Mouse (Mus musculus) MEL (cell line): ENCODE data around the gene Cmtm2a. TPM values are rescaled to one million over a fixed set of nuclear protein-coding genes. Genes with fewer than 3 reads are reported as not detected.
"Not testable (repeated sequence)": the region's sequence is repeated elsewhere in the genome, so short reads cannot be mapped to it uniquely, and the experiment has no call there.

Experiments
- DNase-seq: peaks from one replicate; pipeline ENCODE4 v3.0.0; 2011; ENCODE audit warnings: low read depth, low spot score
- H3K27ac ChIP-seq: 2 replicates; pipeline ENCODE4 v1.5.1; 2012; ENCODE audit warnings: low read depth, mild to moderate bottlenecking, control low read depth, low read length, moderate library complexity; ENCODE audit not compliant: control insufficient read depth
- H3K27me3 ChIP-seq, 2 experiments: fragments of 150-350 bp in 1 of 2; sonication (generic) in 1 of 2; 2 replicates each; pipeline ENCODE4 v1.6.1; 2012; ENCODE audit warnings: low read length in 2 of 2, mild to moderate bottlenecking in 2 of 2, improper control_type of control experiment in 1 of 2, moderate library complexity in 1 of 2; ENCODE audit not compliant: insufficient read depth in 2 of 2, control insufficient read depth in 1 of 2
- H3K36me3 ChIP-seq, 2 experiments: 2 replicates each; pipeline ENCODE4 v1.6.1; 2012 to 2014; ENCODE audit warnings: low read length in 2 of 2, improper control_type of control experiment in 1 of 2, inconsistent platforms in 1 of 2, mild to moderate bottlenecking in 1 of 2; ENCODE audit not compliant: insufficient read depth in 2 of 2, control insufficient read depth in 1 of 2
- H3K4me1 ChIP-seq, 2 experiments: fragments of 150-350 bp in 1 of 2; sonication (generic) in 1 of 2; 2 replicates each; pipeline ENCODE4 v1.6.1; 2012; ENCODE audit warnings: low read length in 2 of 2, improper control_type of control experiment in 1 of 2, mild to moderate bottlenecking in 1 of 2; ENCODE audit not compliant: insufficient read depth in 2 of 2, control insufficient read depth in 1 of 2
- H3K4me3 ChIP-seq, 2 experiments: fragments of 150-350 bp in 1 of 2; sonication (generic) in 1 of 2; 2 replicates each; pipeline ENCODE4 v1.5.1; 2012; ENCODE audit warnings: low read depth in 2 of 2, low read length in 2 of 2, mild to moderate bottlenecking in 2 of 2, moderate library complexity in 2 of 2, control low read depth in 1 of 2, improper control_type of control experiment in 1 of 2; ENCODE audit not compliant: control insufficient read depth in 1 of 2, insufficient read depth in 1 of 2
- H3K79me2 ChIP-seq: 2 replicates; pipeline ENCODE4 v1.6.1; 2012; ENCODE audit warnings: mild to moderate bottlenecking, low read length, moderate library complexity; ENCODE audit not compliant: control insufficient read depth, poor library complexity, insufficient read depth
- H3K9ac ChIP-seq: 2 replicates; pipeline ENCODE4 v1.6.1; 2012; ENCODE audit warnings: low read depth, mild to moderate bottlenecking, control low read depth, low read length, moderate library complexity; ENCODE audit not compliant: control insufficient read depth, poor library complexity, severe bottlenecking
- H3K9me3 ChIP-seq: fragments of 150-350 bp; sonication (generic); replicated peaks from 2 replicates; pipeline ENCODE4 v1.6.1; 2012; ENCODE audit warnings: mild to moderate bottlenecking, low read length, improper control_type of control experiment, moderate library complexity; ENCODE audit not compliant: insufficient read depth
- BHLHE40 ChIP-seq: IDR thresholded peaks from 2 replicates; pipeline ENCODE4 v1.6.1; 2012; ENCODE audit warnings: low read depth, mild to moderate bottlenecking, inconsistent platforms, low read length, improper control_type of control experiment, borderline replicate concordance
- CTCF ChIP-seq, 3 experiments: IDR thresholded peaks in 2 of 3; conservative IDR thresholded peaks in 1 of 3; 2 replicates each; pipeline ENCODE4 v1.5.1; 2011 to 2012; ENCODE audit warnings: low read length in 3 of 3, low read depth in 2 of 3, mild to moderate bottlenecking in 2 of 3, improper control_type of control experiment in 1 of 3, inconsistent platforms in 1 of 3, mixed read lengths in 1 of 3, moderate library complexity in 1 of 3; ENCODE audit not compliant: control insufficient read depth in 1 of 3, insufficient read depth in 1 of 3, poor library complexity in 1 of 3, severe bottlenecking in 1 of 3
- ELF1 ChIP-seq: IDR thresholded peaks from 2 replicates; pipeline ENCODE4 v1.6.1; 2014; ENCODE audit warnings: low read depth, mild to moderate bottlenecking, inconsistent platforms, low read length, improper control_type of control experiment, moderate library complexity
- ETS1 ChIP-seq: IDR thresholded peaks from 2 replicates; pipeline ENCODE4 v1.6.1; 2012; ENCODE audit warnings: low read depth, mild to moderate bottlenecking, inconsistent platforms, low read length, improper control_type of control experiment, moderate library complexity
- JUND ChIP-seq: IDR thresholded peaks from 2 replicates; pipeline ENCODE4 v1.6.1; 2011; ENCODE audit warnings: low read depth, mild to moderate bottlenecking, improper control_type of control experiment, low read length
- MAZ ChIP-seq: IDR thresholded peaks from 2 replicates; pipeline ENCODE4 v1.6.1; 2012; ENCODE audit warnings: low read depth, mild to moderate bottlenecking, inconsistent platforms, low read length, improper control_type of control experiment
- MYB ChIP-seq: IDR thresholded peaks from 2 replicates; pipeline ENCODE4 v1.6.1; 2011; ENCODE audit warnings: mild to moderate bottlenecking, low read depth, low read length, improper control_type of control experiment
- NRF1 ChIP-seq: IDR thresholded peaks from 2 replicates; pipeline ENCODE4 v1.6.1; 2014; ENCODE audit warnings: low read depth, mild to moderate bottlenecking, inconsistent platforms, low read length, improper control_type of control experiment, moderate library complexity; ENCODE audit not compliant: poor library complexity, insufficient read depth, severe bottlenecking
- RAD21 ChIP-seq: IDR thresholded peaks from 2 replicates; pipeline ENCODE4 v1.6.1; 2011; ENCODE audit warnings: mild to moderate bottlenecking, low read depth, low read length, improper control_type of control experiment
- RCOR1 ChIP-seq: IDR thresholded peaks from 2 replicates; pipeline ENCODE4 v1.6.1; 2012; ENCODE audit warnings: low read depth, mild to moderate bottlenecking, inconsistent platforms, low read length, improper control_type of control experiment
- SMC3 ChIP-seq: IDR thresholded peaks from 2 replicates; pipeline ENCODE4 v1.6.1; 2011; ENCODE audit warnings: low read depth, low read length, improper control_type of control experiment
- TBP ChIP-seq: IDR thresholded peaks from 2 replicates; pipeline ENCODE4 v1.8.0; 2011; ENCODE audit warnings: low read depth, low read length, improper control_type of control experiment
- USF2 ChIP-seq, 2 experiments: IDR thresholded peaks; 2 replicates each; pipeline ENCODE4 v1.6.1; 2011 to 2012; ENCODE audit warnings: improper control_type of control experiment in 2 of 2, low read length in 2 of 2, borderline replicate concordance in 1 of 2, inconsistent platforms in 1 of 2, low read depth in 1 of 2, mild to moderate bottlenecking in 1 of 2; ENCODE audit not compliant: insufficient read depth in 1 of 2
- ZC3H11A ChIP-seq: IDR thresholded peaks from 2 replicates; pipeline ENCODE4 v1.6.1; 2012; ENCODE audit warnings: low read depth, mild to moderate bottlenecking, inconsistent platforms, low read length, improper control_type of control experiment
- ZKSCAN1 ChIP-seq: IDR thresholded peaks from 2 replicates; pipeline ENCODE4 v1.6.1; 2012; ENCODE audit warnings: low read depth, mild to moderate bottlenecking, inconsistent platforms, low read length, improper control_type of control experiment, moderate library complexity
- ZNF384 ChIP-seq: IDR thresholded peaks from 2 replicates; pipeline ENCODE4 v1.6.1; 2012; ENCODE audit warnings: low read depth, mild to moderate bottlenecking, inconsistent platforms, low read length, improper control_type of control experiment
- polyA plus RNA-seq, 2 experiments: library from polyadenylated mRNA; stranded (reverse) in 1 of 2; unstranded in 1 of 2; fragments of >175 nt in 1 of 2; fragments of >200 nt in 1 of 2; gene quantifications; 2 replicates each; pipeline versions ENCODE4 v1.2.1 to v1.2.4; 2012; ENCODE audit warnings: low replicate concordance in 2 of 2, low read depth in 1 of 2; ENCODE audit not compliant: insufficient read length in 2 of 2, insufficient read depth in 1 of 2, missing spikeins in 1 of 2
- total RNA-seq: library from RNA; depleted of rRNA; stranded (reverse); fragments of 300-350 nt; gene quantifications from 2 replicates; pipeline ENCODE4 v1.2.3, GENCODE M21; 2012

The Cmtm2a gene
- total and polyA plus RNA-seq, 3 experiments, result not detected

DNA sequence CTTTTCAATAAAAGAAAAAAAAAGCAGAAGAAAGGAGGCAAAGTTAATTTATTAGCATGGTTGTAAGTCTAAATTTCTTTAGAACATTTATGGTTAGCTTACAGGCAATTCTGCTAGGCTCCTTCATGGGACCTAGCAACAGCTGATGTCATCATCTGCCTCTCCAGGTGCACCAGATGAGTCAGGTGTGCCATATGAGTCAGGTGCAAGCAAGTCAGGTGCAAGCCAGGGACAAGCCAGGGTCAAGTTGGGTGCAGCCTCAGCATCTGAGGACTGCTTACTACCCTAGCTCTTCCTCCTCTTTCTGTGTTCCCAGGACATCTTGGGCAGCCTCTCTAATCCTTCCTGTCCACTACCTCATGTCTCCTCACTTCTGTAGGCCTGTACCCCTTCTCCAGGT, 24.6 kb downstream of the Cmtm2a start (continued):
- no peak for TF ChIP-seq MAZ

GRCm38 (mm10) chr8:104264271-104264935, 28.6 kb downstream of the Cmtm2a start:
- not testable (repeated sequence) for DNase-seq, H3K36me3 ChIP-seq, H3K27me3 ChIP-seq, H3K4me1 ChIP-seq, H3K4me3 ChIP-seq, H3K9ac ChIP-seq, H3K79me2 ChIP-seq, H3K9me3 ChIP-seq, H3K27ac ChIP-seq

GRCm38 (mm10) chr8:104261802-104262201, 31.2 kb downstream of the Cmtm2a start:
- not testable (repeated sequence) for H3K9me3 ChIP-seq, DNase-seq, H3K27ac ChIP-seq, H3K9ac ChIP-seq, H3K79me2 ChIP-seq, H3K36me3 ChIP-seq, H3K4me1 ChIP-seq, H3K4me3 ChIP-seq, H3K27me3 ChIP-seq

- H3K9me3 ChIP-seq, result no peaks in the 10 kb centered on the region
- no peak overlapping the region for H3K4me3 ChIP-seq
- peaks cover 2% of the 10 kb centered on the region for H3K79me2 ChIP-seq
- peak; percentile 67 for DNase-seq
- peaks cover 4 to 17% of the 10 kb centered on the region in 2 experiments for H3K4me1 ChIP-seq
- H3K36me3 ChIP-seq, result peaks cover 2 to 13% of the 10 kb centered on the region in 2 experiments; a peak in 3 of 4 replicates
- H3K27me3 ChIP-seq, result no peaks in the 10 kb centered on the region
- TF ChIP-seq RCOR1 (no peak), SMC3 (peak; percentile 64), ZC3H11A (peak; percentile 25; the same call in 1 of the 2 replicates), RAD21 (peak; percentile 42), CTCF (IDR thresholded peaks at IDR 0.05 in 2 of 3, conservative IDR thresholded peaks at IDR 0.05 in 1 of 3; ENCODE audit: control insufficient read depth in 1 of 3, insufficient read depth in 1 of 3, low read depth in 2 of 3, low read length in 3 of 3, poor library complexity in 1 of 3, severe bottlenecking in 1 of 3) (peak; percentile 70 to 83 (median 78))
- no peak overlapping the region for H3K27ac ChIP-seq
- no peak overlapping the region for H3K9ac ChIP-seq
These were observed 40.0 kb downstream of the Cmtm2a start for GRCm38 (mm10) chr8:104253016-104253415.

GRCm38 (mm10) chr8:104251461-104251860, 41.5 kb downstream of the Cmtm2a start:
- no peak for DNase-seq
- Histone ChIP-seq H3K27me3 (no peaks in the 10 kb centered on the region), H3K79me2 (peaks cover 7% of the 10 kb centered on the region), H3K27ac (no peak overlapping the region; the same call in 1 of the 2 replicates), H3K4me1 (peaks cover 4 to 25% of the 10 kb centered on the region in 2 experiments), H3K9me3 (no peaks in the 10 kb centered on the region), H3K9ac (peak overlapping the region; percentile 73), H3K4me3 (peak overlapping the region; percentile 78 to 84), H3K36me3 (peaks cover 0 to 15% of the 10 kb centered on the region in 2 experiments; a peak in 2 of 4 replicates)
- TF ChIP-seq ZKSCAN1 (no peak), ETS1 (no peak), USF2 (IDR thresholded peaks at IDR 0.05; ENCODE audit: borderline replicate concordance in 1 of 2, insufficient read depth in 1 of 2, low read depth in 1 of 2, low read length in 2 of 2) (no peak), JUND (no peak), ELF1 (no peak), RCOR1 (no peak), ZNF384 (no peak), BHLHE40 (no peak), MYB (no peak), NRF1 (no peak), TBP (no peak)
